Mouse (Mus musculus) induced T-regulatory cell, adult 2 months (primary cell): ENCODE results near the gene Slu7.
A peak's percentile ranks its signal among the peaks of the same experiment; 100 is the strongest.

Source experiments
- DNase-seq: peaks from one replicate; pipeline ENCODE4 v3.0.0-alpha.2; 2012; ENCODE audit warnings: low read depth

The Slu7 gene

DNA sequence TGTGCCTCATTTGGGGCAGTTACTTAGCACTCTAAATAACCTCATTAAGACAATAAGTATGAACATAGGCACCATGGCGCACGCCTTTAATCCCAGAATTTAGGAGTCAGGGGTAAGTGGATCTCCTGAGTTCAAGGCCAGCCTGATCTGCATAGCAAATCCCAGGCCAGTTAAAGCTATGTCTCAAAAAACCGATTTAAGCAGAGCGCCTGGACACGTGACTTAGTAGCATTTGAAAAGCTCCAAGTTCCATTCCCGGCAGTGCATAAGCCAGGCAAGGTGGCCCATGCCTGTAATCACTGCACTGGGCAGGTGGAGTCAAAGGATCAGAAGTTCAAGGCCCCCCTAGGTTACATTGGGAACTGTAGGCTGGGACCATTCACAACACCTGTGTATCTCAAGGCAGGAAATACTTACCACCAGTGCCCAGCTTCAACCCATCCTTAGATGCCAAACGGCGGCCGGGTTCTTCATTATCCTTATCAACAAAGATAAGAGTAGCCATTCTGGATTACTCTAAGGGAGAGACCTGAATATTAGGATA is 8.3 kb upstream of the Slu7 start:
- peak; percentile 40 for DNase-seq

- DNase-seq: peak; percentile 96
These were observed 7.6 kb upstream of the Slu7 start, which contains the start of gene Pttg1 for GRCm38 (mm10) chr11:43425824-43426413. TSS of gene Pttg1 (minus strand) at chr11:43426251.

DNA sequence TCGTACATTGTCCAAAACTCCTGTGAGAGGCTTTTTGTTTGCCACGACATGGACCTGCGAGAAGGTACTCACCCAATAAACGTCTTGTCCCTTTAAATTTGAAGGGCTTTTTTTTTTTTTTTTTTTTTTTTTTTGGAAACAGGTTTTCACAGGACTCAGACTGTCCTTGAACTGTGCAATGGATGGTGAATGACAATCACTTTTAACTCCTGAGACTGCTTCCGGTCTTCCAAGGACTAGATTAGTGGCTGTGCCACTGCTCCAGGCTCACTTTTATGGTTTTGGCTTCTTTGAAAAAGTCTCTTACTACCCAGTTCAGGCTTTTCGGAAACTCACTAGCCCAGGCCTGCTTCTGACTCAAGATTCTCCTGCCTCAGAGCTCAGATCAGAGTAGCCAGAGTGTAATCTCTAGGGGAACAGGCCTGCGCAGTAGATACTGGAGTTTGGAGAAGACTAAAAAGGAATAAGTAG is 7.1 kb upstream of the Slu7 start:
- no peak for DNase-seq

GRCm38 (mm10) chr11:43434024-43434407 is 472 bp downstream of the Slu7 start:
- DNase-seq: no peak

GRCm38 (mm10) chr11:43441121-43441520 is 7.6 kb downstream of the Slu7 start:
- DNase-seq: no peak

- DNase-seq: no peak
These were observed 9.6 kb downstream of the Slu7 start for GRCm38 (mm10) chr11:43443183-43443582.

DNA sequence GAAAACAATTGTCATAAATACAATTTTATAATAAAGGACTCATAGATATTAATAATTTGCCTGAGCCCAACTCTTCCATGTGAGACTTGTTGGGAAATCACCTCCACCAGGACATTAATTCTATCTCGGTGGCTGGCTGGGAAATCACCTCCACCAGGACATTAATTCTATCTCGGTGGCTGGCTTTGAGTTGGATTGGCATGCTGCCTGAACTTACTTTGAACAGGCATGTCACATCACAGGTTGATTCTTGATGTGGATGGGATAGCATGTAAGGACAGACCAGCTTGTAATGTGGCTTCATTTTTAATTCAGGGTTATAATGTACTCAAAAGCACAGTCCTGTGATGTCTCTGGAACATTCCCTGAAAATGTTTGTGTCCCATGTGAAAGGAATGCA is 16.4 kb downstream of the Slu7 start:
- no peak for DNase-seq

DNA sequence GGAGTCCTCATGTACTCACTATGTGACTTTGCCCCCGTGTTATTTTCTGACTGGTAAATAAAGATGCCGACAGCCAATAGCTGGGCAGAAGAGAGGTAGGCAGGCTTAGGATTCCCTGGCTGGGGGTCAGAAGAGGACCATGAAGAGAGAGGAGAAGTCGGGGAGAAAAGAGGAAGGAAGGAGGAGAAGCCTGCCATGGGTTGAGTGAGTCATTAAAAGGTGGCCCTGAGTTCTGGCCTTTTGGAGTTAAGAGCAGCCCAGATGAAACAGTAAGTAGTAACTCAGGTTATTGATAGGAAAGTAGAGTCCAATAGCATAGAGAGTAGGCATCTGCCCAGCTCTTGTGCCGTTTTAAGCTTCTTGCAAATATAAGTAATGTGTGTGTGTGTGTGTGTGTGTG is 17.8 kb downstream of the Slu7 start:
- DNase-seq: no peak

DNA sequence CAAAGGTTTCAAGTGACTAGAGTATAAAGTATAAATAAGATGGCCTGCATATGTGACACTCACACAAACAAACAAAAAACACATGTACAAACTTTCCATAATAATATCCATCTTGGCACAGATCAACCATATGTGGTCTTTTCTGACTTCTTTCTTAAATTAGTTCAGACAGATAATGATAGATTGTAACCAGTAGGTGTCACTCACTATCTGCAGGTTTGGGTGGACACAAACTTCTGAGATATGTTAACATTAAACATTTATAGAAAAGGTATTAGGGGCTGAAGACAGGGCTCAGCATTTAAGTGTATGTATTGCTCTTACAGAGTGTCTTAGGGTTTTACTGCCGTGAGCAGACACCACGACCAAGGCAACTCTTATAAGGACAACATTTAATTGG is 18.7 kb downstream of the Slu7 start:
- no peak for DNase-seq

- no peak for DNase-seq
These were observed 29.7 kb downstream of the Slu7 start for GRCm38 (mm10) chr11:43463204-43463603.

- no peak for DNase-seq
These were observed 36.6 kb downstream of the Slu7 start for GRCm38 (mm10) chr11:43470118-43470517.

- no peak for DNase-seq
These were observed 37.6 kb downstream of the Slu7 start for GRCm38 (mm10) chr11:43470881-43471820.

DNA sequence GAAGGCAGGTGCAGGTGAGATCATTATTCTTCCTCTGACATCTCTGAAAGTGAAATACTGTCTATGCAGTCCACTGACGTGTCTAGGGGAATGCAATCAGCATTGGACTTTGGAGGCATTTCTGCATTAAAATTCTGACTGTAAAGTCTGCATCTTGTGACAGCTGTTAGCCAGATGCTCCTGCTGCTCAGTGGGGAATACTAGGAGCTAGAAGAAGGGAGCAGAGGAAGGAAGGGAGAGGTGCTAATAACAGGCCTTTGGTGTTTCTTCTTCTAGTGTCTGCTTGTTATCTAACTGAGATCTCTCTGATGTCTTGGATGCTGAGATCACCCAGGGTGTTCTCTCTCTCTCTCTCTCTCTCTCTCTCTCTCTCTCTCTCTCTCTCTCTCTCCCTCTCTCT is 39.6 kb downstream of the Slu7 start:
- no peak for DNase-seq

- DNase-seq: no peak
These were observed 40.2 kb downstream of the Slu7 start for GRCm38 (mm10) chr11:43473635-43474224.

DNA sequence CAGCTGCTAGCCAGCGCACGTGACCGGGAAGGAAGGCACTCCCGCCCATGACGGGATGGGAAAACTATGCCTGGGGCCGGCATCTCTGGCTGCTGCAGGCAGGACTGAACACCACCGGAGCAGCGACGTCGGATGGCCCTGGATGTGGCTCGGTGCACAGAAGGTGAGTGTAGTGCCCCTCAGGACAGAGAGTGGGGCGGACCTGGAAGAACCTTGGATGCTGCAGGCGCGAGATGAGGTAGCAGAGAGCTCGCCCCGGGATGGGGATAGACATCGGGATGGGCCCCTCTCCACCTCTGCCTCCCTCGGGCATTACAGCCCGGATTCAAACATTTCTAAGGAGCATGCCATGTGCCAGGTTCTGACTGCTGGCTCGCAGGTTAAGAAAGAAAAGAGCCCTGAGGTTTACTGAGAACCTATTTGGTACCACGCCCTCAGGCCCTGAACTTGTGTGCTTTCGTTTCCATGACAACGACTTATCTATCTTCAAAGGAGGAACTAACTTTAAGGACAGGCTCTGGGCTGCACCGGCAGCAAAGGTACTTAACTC is 40.8 kb downstream of the Slu7 start, which contains the start of gene C1qtnf2:
C1qtnf2 (plus strand) TSS at position 52 of the 550 bp plus-strand sequence.
- DNase-seq: peak; percentile 63

DNA sequence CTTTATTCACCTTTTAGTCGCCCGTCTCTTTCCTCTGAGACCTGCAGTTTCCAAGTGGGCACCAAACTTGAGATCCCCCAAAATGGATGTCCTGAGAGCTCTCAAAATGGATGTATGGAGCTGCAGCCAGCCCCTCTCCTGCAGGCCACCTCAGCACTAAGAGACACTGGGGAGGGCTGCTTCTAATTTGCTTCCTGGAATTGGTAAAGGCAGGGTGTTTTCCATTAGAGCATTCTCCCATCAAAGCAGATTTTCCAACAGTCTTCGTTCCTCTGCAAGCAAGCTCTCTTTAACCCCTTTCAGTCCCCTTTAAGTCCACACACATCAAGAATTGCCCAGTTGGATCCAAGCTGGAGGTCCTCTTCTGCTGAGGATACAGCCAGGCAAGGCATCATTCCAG is 45.8 kb downstream of the Slu7 start:
- no peak for DNase-seq

- DNase-seq: no peak
These were observed 47.0 kb downstream of the Slu7 start for GRCm38 (mm10) chr11:43480561-43480960.

GRCm38 (mm10) chr11:43481672-43482522 is 48.4 kb downstream of the Slu7 start:
- DNase-seq: no peak

DNA sequence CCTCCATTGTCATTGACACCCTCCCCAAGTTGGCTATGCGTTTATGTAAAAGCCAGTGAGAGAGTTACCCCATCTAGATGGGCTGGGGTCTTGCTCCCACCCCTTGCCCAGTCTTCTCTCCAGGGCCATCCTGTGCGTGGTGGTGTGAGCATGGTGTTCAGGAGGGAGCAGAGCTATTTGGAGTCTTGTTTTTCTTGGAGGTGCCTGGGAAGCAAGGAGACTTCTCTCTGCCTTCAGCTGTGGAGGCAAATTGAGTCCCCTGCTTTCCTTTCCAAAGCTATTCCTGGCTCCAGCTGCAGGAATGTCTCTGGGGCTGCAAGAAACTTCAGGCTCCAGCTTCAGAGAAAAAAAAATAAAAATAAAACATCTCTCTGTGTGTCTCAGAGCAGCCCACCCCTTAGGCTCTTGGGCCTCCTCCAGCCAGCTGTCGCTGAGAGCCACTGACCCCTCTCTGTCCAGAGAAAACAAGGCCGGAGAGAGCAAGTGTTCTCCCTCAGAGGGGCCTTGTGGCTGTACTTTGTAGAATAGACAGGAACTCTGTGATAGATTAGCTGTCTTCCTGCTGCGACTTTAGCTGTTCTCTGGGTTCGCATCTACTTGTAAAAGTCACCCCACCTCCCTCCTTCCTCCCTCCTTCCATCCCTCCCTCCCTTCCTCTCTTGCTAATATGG is 49.7 kb downstream of the Slu7 start:
- no peak for DNase-seq

- no peak for DNase-seq
These were observed 50.5 kb downstream of the Slu7 start for GRCm38 (mm10) chr11:43484057-43484456.

DNA sequence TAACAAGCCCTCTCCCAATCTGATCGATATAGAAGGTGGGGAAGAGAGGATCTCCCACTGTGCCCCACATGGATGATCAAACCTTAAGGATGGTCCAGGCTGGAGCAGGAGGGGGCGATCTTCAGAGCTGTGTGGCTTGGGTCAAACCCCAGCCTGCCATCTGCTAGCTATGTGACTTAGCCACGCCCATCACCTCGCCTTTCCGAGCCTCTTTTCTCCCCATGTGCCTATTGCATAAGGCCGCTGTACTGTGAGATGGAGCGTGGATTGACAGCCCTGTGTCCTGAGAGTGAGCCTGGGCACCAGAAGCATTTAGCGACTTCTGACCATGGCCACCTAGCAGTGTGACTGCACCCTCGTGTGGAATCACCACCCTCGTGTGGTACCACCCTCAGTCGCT is 51.1 kb downstream of the Slu7 start:
- no peak for DNase-seq
